Mouse (Mus musculus) small intestine, adult 2 months (tissue): ENCODE results near the gene Dynlrb2.

Experiments used
- CTCF ChIP-seq: fragments of 200-500 bp; IDR thresholded peaks from 2 replicates; pipeline ENCODE4 v1.5.1; 2012; ENCODE audit warnings: low read depth, mild to moderate bottlenecking, control low read depth, inconsistent platforms, low read length, moderate library complexity, mixed read lengths; ENCODE audit not compliant: insufficient replicate concordance, insufficient read length; ENCODE audit errors: extremely low read depth
- POLR2A ChIP-seq: fragments of 200-500 bp; IDR thresholded peaks from 2 replicates; pipeline ENCODE4 v1.6.1; 2012; ENCODE audit warnings: low read depth, mild to moderate bottlenecking, control low read depth, inconsistent platforms, low read length, moderate library complexity

GRCm38 (mm10) chr8:116552778-116553177, 48.0 kb downstream of the Dynlrb2 start:
- TF ChIP-seq CTCF (no peak), POLR2A (no peak)
